Mouse (Mus musculus) cerebellum, adult 2 months (tissue): ENCODE measurements around the gene Olfr448.

Experiments
- CTCF ChIP-seq: fragments of 200-500 bp; IDR thresholded peaks from 2 replicates; pipeline ENCODE4 v1.5.1; 2011; ENCODE audit warnings: low read depth, mild to moderate bottlenecking, control low read depth, low read length, moderate library complexity, borderline replicate concordance; ENCODE audit not compliant: insufficient read depth
- POLR2A ChIP-seq: fragments of 200-500 bp; IDR thresholded peaks from 2 replicates; pipeline ENCODE4 v1.6.1; 2011; ENCODE audit warnings: low read length, control low read depth, borderline replicate concordance; ENCODE audit not compliant: insufficient read depth

DNA sequence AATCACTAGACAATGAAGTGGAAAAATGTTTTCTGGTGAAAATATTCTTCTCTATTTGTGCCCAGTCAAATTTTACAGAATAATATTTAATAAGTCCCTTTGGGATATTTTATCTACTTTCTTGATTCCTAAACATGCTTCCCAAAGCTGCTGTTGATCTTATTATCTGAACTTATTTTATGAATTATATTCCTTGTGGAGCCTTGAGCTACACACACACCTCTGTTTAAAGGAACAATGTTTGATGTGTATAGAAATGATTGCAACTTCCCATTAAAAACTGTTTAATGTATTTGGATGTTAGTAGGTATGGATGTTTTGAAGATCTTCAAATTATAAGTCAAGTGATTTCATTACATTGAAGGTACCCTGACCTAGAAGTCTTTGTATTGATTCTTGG lies 18.3 kb downstream of the Olfr448 start, which contains the start of gene Olfr447:
- no peak for TF ChIP-seq CTCF
- no peak for TF ChIP-seq POLR2A
